Mouse (Mus musculus): ENCODE results near the gene Gtf2f2.
"Not testable (repeated sequence)": the region's sequence is repeated elsewhere in the genome, so short reads cannot be mapped to it uniquely, and the experiment has no call there.

Gtf2f2 gene

GRCm38 (mm10) chr14:75906931-75907330 is 103.7 kb downstream of the Gtf2f2 start:
- no peak for DNase-seq

- no peak for DNase-seq
These were observed 105.7 kb downstream of the Gtf2f2 start for GRCm38 (mm10) chr14:75904972-75905371.

GRCm38 (mm10) chr14:75903131-75903530 is 107.5 kb downstream of the Gtf2f2 start:
- no peak for DNase-seq

GRCm38 (mm10) chr14:75902013-75902412 is 108.7 kb downstream of the Gtf2f2 start:
- DNase-seq, result no peak

GRCm38 (mm10) chr14:75900793-75901499 is 109.7 kb downstream of the Gtf2f2 start:
- DNase-seq, result peak; percentile 8

- DNase-seq, result peak; percentile 80
These were observed 111.1 kb downstream of the Gtf2f2 start for GRCm38 (mm10) chr14:75899566-75899965.

- no peak for DNase-seq
These were observed 118.5 kb downstream of the Gtf2f2 start for GRCm38 (mm10) chr14:75892118-75892517.

- DNase-seq, result no peak
These were observed 126.8 kb downstream of the Gtf2f2 start for GRCm38 (mm10) chr14:75883873-75884272.

GRCm38 (mm10) chr14:75883330-75883729 is 127.3 kb downstream of the Gtf2f2 start:
- DNase-seq, result no peak

- DNase-seq, result no peak
These were observed 128.8 kb downstream of the Gtf2f2 start for GRCm38 (mm10) chr14:75881856-75882255.

GRCm38 (mm10) chr14:75878980-75879379 is 131.7 kb downstream of the Gtf2f2 start:
- DNase-seq, result no peak

GRCm38 (mm10) chr14:75877297-75877696 is 133.4 kb downstream of the Gtf2f2 start:
- DNase-seq, result no peak

GRCm38 (mm10) chr14:75876320-75877043 is 134.2 kb downstream of the Gtf2f2 start:
- DNase-seq, result peak; percentile 54

GRCm38 (mm10) chr14:75873612-75874011 is 137.1 kb downstream of the Gtf2f2 start:
- DNase-seq, result no peak

GRCm38 (mm10) chr14:75871750-75872149 is 138.9 kb downstream of the Gtf2f2 start:
- no peak for DNase-seq

- no peak for DNase-seq
These were observed 139.6 kb downstream of the Gtf2f2 start for GRCm38 (mm10) chr14:75871111-75871510.

- DNase-seq, result no peak
These were observed 140.0 kb downstream of the Gtf2f2 start for GRCm38 (mm10) chr14:75870631-75871030.

- DNase-seq, result no peak
These were observed 140.8 kb downstream of the Gtf2f2 start for GRCm38 (mm10) chr14:75869769-75870363.

GRCm38 (mm10) chr14:75868028-75868427 is 142.6 kb downstream of the Gtf2f2 start:
- DNase-seq, result not testable (repeated sequence)

- DNase-seq, result no peak
These were observed 143.8 kb downstream of the Gtf2f2 start for GRCm38 (mm10) chr14:75866706-75867333.

GRCm38 (mm10) chr14:75863549-75864409 is 146.9 kb downstream of the Gtf2f2 start:
- DNase-seq, result no peak

GRCm38 (mm10) chr14:75862701-75863100 is 148.0 kb downstream of the Gtf2f2 start:
- DNase-seq, result no peak

Data from cerebellum, adult 11-12 months (tissue).